Mouse (Mus musculus): ENCODE measurements at regions not wholly inside any gene's neighbourhood (a gene's known extent, or its start where the extent isn't known, plus 50 kb on each side); places are given as distances from the start of the nearest gene placed in this dataset.

DNA sequence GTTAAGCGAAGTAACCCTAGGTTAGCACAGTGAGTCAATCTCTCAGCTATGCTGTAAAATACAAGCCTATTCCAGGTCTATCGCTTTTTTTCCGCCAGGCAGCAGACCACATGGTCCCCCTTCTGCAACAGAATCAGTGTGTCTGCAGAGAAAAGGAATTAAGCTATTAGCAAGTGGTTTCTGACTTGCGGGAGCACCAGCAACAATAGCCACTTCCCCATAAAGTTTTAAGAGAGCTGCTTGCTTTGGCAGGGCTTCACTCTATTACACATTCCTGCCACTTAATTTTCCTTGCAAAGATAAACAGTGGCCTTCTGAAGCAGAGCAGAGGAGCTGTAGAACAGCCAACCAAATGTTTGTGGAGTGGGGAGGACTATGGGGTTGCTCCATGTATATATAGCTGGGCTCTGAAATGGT is 59.8 kb upstream of the Osmr start:
- no peak for ATAC-seq (ENCODE audit: low FRiP score)
- no peak for DNase-seq (ENCODE audit: low spot score, missing footprints)
- 80% methylated on average over 4 of the region's 4 CpGs for WGBS

DNA sequence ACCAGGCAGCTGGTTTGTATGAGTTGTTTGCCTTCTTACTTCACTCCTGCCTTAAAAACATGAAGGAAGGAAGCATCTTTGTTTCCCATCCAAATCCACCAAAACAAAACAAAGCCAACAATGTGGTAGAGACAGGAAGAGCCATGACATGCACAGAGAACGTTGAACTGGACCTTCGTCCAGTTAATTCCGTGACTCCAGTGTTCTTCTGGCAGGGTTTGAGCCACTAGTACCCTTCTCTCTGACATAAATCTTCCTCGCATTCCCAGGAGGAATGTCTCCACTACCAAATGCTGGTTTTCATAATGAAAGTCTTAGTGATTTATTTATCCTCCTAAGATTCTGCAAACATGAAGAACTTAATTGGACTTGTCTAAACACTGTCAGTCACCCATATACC is 66.7 kb upstream of the Osmr start:
- H3K9ac ChIP-seq (ENCODE audit: low read length), result no peak overlapping the region
- no peak for ATAC-seq (ENCODE audit: low FRiP score)
- WGBS, result 88% methylated on average over 4 of the region's 4 CpGs
- no peak for DNase-seq (ENCODE audit: low spot score, missing footprints)
- no peaks in the 10 kb centered on the region for H3K36me3 ChIP-seq (ENCODE audit: control insufficient read depth, insufficient read depth, low read length)
- H3K27me3 ChIP-seq (ENCODE audit: control insufficient read depth, insufficient read depth, low read length), result no peaks in the 10 kb centered on the region
- no peak overlapping the region for H3K4me2 ChIP-seq
- no peak overlapping the region for H3K27ac ChIP-seq (ENCODE audit: low read depth, low read length)
- H3K9me3 ChIP-seq (ENCODE audit: control insufficient read depth, low read length), result no peaks in the 10 kb centered on the region
- H3K4me3 ChIP-seq (ENCODE audit: low read depth, low read length), result no peak overlapping the region
- no peaks in the 10 kb centered on the region for H3K4me1 ChIP-seq (ENCODE audit: control insufficient read depth, insufficient read depth, low read length)

More for the DNA sequence above, 59.8 kb upstream of the Osmr start:
- H3K4me2 ChIP-seq, result no peak overlapping the region
- H3K36me3 ChIP-seq (ENCODE audit: control insufficient read depth, insufficient read depth, low read length), result no peaks in the 10 kb centered on the region
- no peak overlapping the region for H3K9ac ChIP-seq (ENCODE audit: low read length)
- H3K4me1 ChIP-seq (ENCODE audit: control insufficient read depth, insufficient read depth, low read length), result no peaks in the 10 kb centered on the region
- H3K9me3 ChIP-seq (ENCODE audit: control insufficient read depth, low read length), result no peaks in the 10 kb centered on the region
- H3K27me3 ChIP-seq (ENCODE audit: control insufficient read depth, insufficient read depth, low read length), result no peaks in the 10 kb centered on the region
- H3K27ac ChIP-seq (ENCODE audit: low read depth, low read length), result no peak overlapping the region
- no peak overlapping the region for H3K4me3 ChIP-seq (ENCODE audit: low read depth, low read length)

DNA sequence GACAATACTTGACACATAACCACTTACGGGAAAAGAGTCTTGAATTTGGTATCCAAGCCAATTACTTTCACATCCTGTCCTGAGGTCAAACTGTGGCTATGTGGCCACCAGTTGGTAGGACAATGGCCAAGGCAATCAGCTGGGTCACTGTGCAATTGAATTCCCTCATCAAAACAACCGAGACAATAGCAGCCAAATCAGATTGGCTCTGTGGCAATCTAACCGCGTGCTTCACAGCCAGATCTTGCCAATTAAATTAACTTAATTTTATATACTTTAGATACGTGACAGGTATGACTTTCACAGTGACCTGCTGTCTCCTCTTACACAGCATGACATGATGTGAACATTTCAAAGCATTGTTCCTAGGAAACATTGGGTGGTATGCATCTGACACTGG is 74.5 kb upstream of the Osmr start:
- 82% methylated on average over 5 of the region's 5 CpGs for WGBS
- ATAC-seq (ENCODE audit: low FRiP score), result no peak
- H3K4me3 ChIP-seq (ENCODE audit: low read depth, low read length), result no peak overlapping the region
- DNase-seq (ENCODE audit: low spot score, missing footprints), result no peak
- no peak overlapping the region for H3K9ac ChIP-seq (ENCODE audit: low read length)
- no peaks in the 10 kb centered on the region for H3K36me3 ChIP-seq (ENCODE audit: control insufficient read depth, insufficient read depth, low read length)
- H3K27ac ChIP-seq (ENCODE audit: low read depth, low read length), result no peak overlapping the region
- H3K27me3 ChIP-seq (ENCODE audit: control insufficient read depth, insufficient read depth, low read length), result no peaks in the 10 kb centered on the region
- no peaks in the 10 kb centered on the region for H3K9me3 ChIP-seq (ENCODE audit: control insufficient read depth, low read length)
- no peak overlapping the region for H3K4me2 ChIP-seq
- H3K4me1 ChIP-seq (ENCODE audit: control insufficient read depth, insufficient read depth, low read length), result no peaks in the 10 kb centered on the region

DNA sequence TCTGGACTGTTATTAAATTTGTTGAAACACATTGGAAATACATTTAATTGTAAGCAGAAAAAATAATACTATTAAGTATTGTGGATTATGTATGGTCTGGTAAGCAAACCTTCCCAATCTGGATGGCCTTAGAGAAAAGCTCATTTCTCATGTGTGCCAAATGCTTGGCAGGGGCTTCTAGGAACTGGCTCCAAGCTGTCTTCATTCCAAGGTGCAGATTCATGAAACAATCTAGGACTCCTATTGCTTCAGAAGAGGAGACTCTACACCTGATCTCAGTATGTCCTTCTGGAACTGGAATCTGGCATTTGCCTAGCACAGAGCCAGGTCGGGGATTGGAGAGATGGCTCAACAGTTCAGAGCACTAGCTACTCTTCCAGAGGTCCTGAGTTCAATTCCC is 74.9 kb upstream of the Osmr start:
- no peak for DNase-seq (ENCODE audit: low spot score, missing footprints)

DNA sequence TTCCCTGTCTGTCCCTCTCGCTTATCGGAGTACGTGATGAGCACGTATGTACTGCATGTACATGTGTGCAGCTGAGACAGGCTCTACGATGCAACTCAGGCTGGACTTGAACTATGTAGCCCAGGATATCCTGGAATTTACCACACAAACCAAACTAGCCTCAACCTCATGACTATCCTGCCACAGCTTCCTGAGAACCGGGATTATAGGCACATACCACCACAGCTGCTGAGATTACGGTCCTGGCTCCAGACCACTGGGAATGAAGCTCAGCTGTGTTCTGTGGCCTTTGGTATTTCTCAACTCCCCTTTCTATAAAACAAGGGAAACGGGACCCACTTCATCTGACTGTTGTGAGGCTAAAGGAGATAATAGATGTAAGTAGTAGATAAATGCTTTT is 75.7 kb upstream of the Osmr start:
- H3K27ac ChIP-seq (ENCODE audit: low read depth, low read length), result no peak overlapping the region
- H3K36me3 ChIP-seq (ENCODE audit: control insufficient read depth, insufficient read depth, low read length), result no peaks in the 10 kb centered on the region
- no peak for ATAC-seq (ENCODE audit: low FRiP score)
- DNase-seq (ENCODE audit: low spot score, missing footprints), result no peak
- no peaks in the 10 kb centered on the region for H3K4me1 ChIP-seq (ENCODE audit: control insufficient read depth, insufficient read depth, low read length)
- no peak overlapping the region for H3K4me2 ChIP-seq
- H3K9ac ChIP-seq (ENCODE audit: low read length), result no peak overlapping the region
- H3K4me3 ChIP-seq (ENCODE audit: low read depth, low read length), result no peak overlapping the region
- WGBS, result 91% methylated on average over 8 of the region's 8 CpGs
- no peaks in the 10 kb centered on the region for H3K9me3 ChIP-seq (ENCODE audit: control insufficient read depth, low read length)
- H3K27me3 ChIP-seq (ENCODE audit: control insufficient read depth, insufficient read depth, low read length), result no peaks in the 10 kb centered on the region

More for the DNA sequence above, 74.9 kb upstream of the Osmr start:
- H3K27ac ChIP-seq (ENCODE audit: low read depth, low read length), result no peak overlapping the region
- H3K27me3 ChIP-seq (ENCODE audit: control insufficient read depth, insufficient read depth, low read length), result no peaks in the 10 kb centered on the region
- H3K4me2 ChIP-seq, result no peak overlapping the region
- no peaks in the 10 kb centered on the region for H3K4me1 ChIP-seq (ENCODE audit: control insufficient read depth, insufficient read depth, low read length)
- H3K9ac ChIP-seq (ENCODE audit: low read length), result no peak overlapping the region
- no peaks in the 10 kb centered on the region for H3K36me3 ChIP-seq (ENCODE audit: control insufficient read depth, insufficient read depth, low read length)
- no peak for ATAC-seq (ENCODE audit: low FRiP score)
- H3K9me3 ChIP-seq (ENCODE audit: control insufficient read depth, low read length), result no peaks in the 10 kb centered on the region
- WGBS, result 76% methylated on average over 1 of the region's 1 CpGs
- no peak overlapping the region for H3K4me3 ChIP-seq (ENCODE audit: low read depth, low read length)

DNA sequence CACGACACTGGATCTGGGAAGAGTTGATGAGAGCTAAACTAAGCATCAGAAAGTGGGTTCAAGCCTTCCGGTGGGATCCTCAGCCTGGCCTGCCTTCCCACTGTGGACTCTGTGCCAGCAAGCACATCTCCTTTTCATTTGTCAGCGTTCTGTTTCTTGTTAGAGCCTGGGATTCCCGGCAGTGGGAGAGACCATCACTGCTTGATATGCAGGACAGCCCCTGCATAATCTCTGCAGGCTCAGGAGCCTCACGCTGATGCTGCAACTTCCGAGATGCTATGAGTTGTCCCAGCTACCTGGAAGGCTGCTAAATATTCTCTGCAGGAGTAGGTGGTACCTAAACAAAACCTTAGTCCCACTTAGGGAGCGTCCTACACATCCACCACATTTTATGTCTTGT is 78.8 kb upstream of the Osmr start:
- Histone ChIP-seq H3K9ac (ENCODE audit: low read length) (no peak overlapping the region), H3K9me3 (ENCODE audit: control insufficient read depth, low read length) (no peaks in the 10 kb centered on the region)
- 24% methylated on average over 7 of the region's 7 CpGs for WGBS

DNA sequence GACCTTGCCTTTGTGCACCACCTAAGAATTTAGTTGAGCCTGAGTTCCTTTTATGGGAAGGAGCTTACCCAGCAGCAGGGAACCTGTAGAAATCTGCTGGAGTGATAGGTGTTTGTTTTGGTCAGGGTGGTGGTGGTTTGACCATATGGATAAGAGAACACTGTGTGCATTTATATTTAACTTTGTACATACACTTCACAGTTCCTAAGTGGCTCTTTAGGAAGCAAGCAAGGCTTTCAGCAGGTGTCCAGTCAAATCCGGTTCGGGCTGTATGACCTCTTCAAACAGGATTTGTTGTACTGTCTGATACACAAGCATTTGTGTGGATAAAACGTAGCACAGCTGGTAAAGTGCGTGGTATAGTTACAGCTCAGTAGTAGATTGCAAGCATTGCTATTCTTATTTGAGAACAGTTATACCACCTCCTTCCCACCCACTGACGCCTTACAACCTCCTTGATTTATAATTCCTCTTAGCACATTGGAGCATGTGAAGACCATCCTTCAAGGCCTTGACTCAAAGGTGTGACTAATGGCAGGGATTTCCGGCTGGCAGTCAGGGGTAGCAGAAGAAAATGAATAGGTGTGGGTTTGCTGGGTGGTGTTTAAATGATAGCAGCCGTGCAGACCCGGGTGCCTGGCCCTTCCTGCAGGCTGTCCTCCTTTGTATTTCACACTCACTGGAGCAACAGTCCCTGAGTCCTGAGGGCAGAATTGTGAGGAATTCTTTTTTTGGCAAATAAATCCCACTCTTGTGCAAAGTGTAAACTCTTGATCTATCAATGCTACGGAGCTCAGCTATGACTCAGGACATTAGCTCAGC is 79.4 kb upstream of the Osmr start:
- Histone ChIP-seq H3K27ac (ENCODE audit: low read depth, low read length) (no peak overlapping the region), H3K4me1 (ENCODE audit: control insufficient read depth, insufficient read depth, low read length) (no peaks in the 10 kb centered on the region), H3K9ac (ENCODE audit: low read length) (no peak overlapping the region), H3K27me3 (ENCODE audit: control insufficient read depth, insufficient read depth, low read length) (no peaks in the 10 kb centered on the region), H3K4me2 (no peak overlapping the region), H3K36me3 (ENCODE audit: control insufficient read depth, insufficient read depth, low read length) (no peaks in the 10 kb centered on the region), H3K9me3 (ENCODE audit: control insufficient read depth, low read length) (no peaks in the 10 kb centered on the region), H3K4me3 (ENCODE audit: low read depth, low read length) (no peak overlapping the region)
- DNase-seq (ENCODE audit: low spot score, missing footprints), result no peak
- ATAC-seq (ENCODE audit: low FRiP score), result no peak
- WGBS, result 70% methylated on average over 9 of the region's 9 CpGs

More for the DNA sequence above, 78.8 kb upstream of the Osmr start:
- Histone ChIP-seq H3K36me3 (ENCODE audit: control insufficient read depth, insufficient read depth, low read length) (no peaks in the 10 kb centered on the region), H3K27me3 (ENCODE audit: control insufficient read depth, insufficient read depth, low read length) (no peaks in the 10 kb centered on the region), H3K4me2 (no peak overlapping the region), H3K4me3 (ENCODE audit: low read depth, low read length) (no peak overlapping the region), H3K4me1 (ENCODE audit: control insufficient read depth, insufficient read depth, low read length) (no peaks in the 10 kb centered on the region), H3K27ac (ENCODE audit: low read depth, low read length) (no peak overlapping the region)
- DNase-seq (ENCODE audit: low spot score, missing footprints), result peak; percentile 87
- no peak for ATAC-seq (ENCODE audit: low FRiP score)

DNA sequence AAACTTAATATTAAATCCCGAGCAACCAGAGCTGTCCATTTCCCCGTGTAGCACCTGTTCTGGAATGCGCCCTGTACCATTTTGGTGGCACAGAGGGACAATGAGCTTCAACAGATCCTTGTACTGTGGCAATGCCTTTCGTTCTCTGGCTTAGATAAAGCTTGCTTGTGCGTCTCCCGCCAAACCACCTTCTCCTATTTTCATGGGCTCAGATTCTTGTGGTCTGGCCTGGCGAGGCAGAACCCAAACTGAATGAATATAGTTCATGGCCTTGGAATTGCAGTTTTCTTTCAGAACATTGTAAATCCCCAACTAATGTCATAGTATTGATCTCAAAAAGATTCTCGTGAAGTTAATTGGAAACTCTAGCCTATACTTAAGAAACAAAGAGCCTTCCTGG is 85.1 kb upstream of the Osmr start:
- 92% methylated on average over 8 of the region's 8 CpGs for WGBS
- no peaks in the 10 kb centered on the region for H3K9me3 ChIP-seq (ENCODE audit: control insufficient read depth, low read length)
- H3K9ac ChIP-seq (ENCODE audit: low read length), result no peak overlapping the region
- no peaks in the 10 kb centered on the region for H3K36me3 ChIP-seq (ENCODE audit: control insufficient read depth, insufficient read depth, low read length)
- no peak overlapping the region for H3K4me2 ChIP-seq
- no peak overlapping the region for H3K4me3 ChIP-seq (ENCODE audit: low read depth, low read length)
- H3K4me1 ChIP-seq (ENCODE audit: control insufficient read depth, insufficient read depth, low read length), result no peaks in the 10 kb centered on the region
- no peak for DNase-seq (ENCODE audit: low spot score, missing footprints)
- ATAC-seq (ENCODE audit: low FRiP score), result no peak
- no peak overlapping the region for H3K27ac ChIP-seq (ENCODE audit: low read depth, low read length)
- H3K27me3 ChIP-seq (ENCODE audit: control insufficient read depth, insufficient read depth, low read length), result no peaks in the 10 kb centered on the region

DNA sequence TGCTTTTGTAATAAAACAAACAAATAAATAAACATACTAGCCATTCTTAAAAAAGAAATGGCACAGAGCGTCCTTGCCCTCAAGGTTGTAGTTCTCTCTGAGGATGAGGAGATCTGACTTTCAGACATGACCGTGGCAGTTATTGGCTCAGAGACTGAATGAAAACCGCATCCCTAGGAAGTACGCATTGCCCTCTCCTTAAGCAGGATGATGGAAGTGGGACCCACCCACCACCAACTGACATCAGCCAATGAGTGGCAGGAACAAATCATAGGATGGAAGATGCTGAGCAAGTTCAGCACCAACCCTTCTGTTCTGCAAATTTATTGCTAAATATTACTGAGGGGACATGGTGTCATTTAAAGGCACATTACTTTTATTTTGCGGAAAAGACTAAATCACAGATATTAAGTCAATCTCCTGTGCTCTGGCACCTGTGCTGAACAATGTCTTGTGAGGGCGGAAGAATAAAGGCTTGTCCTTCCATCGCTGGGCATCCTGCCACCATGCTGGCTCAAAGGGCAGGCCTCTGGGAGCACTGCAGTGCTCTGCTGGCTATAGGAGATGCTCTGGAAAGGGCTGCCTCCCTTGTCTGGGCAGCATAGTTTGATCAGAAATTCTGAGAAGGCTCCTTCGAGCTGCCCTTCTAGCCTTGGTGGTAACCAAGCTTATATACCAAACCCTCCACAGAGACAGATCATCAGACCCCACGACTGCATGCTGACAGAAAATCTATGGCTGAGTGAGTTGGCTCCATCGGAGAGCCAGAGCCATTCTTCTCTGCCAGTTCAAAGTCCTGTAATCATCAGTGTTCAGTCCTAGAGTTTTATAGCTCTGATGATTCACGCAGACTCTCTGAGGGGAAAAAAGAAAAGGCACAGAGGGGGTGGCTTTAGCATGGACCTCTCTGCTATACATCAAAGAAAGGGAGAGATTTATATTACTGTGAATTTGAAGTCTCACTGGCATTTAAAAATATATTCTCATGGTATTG is 86.3 kb upstream of the Osmr start:
- WGBS, result 81% methylated on average over 11 of the region's 11 CpGs
- DNase-seq (ENCODE audit: low spot score, missing footprints) (no peak), ATAC-seq (ENCODE audit: low FRiP score) (no peak)
- Histone ChIP-seq H3K4me1 (ENCODE audit: control insufficient read depth, insufficient read depth, low read length) (no peaks in the 10 kb centered on the region), H3K27ac (ENCODE audit: low read depth, low read length) (no peak overlapping the region), H3K27me3 (ENCODE audit: control insufficient read depth, insufficient read depth, low read length) (no peaks in the 10 kb centered on the region), H3K9ac (ENCODE audit: low read length) (no peak overlapping the region), H3K9me3 (ENCODE audit: control insufficient read depth, low read length) (no peaks in the 10 kb centered on the region), H3K4me2 (no peak overlapping the region), H3K4me3 (ENCODE audit: low read depth, low read length) (no peak overlapping the region), H3K36me3 (ENCODE audit: control insufficient read depth, insufficient read depth, low read length) (no peaks in the 10 kb centered on the region)

Data from midbrain, embryonic 11.5 days (tissue).